Mouse (Mus musculus): ENCODE results near the gene Ccdc85c.

DNA sequence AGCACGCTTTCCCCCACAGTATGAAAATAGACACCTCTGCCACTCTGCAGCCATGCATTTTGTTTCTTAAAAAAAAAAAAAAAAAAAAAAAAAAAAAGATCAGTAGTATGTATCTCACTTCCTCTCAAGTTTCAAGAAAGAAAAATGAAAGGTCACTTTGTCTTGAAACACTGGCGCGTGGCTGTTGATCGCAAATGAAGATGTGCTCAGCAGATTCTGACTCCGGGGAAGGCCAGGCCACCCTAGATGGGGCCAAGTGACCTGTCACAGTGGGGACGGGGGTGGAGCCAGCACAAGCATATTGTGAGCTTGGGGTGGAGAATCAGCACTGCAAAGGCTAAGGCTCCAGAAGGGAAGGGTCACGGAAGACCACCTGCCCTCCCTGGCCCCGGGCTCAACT is 71.3 kb downstream of the Ccdc85c start:
- no peak for TF ChIP-seq EP300 (IDR thresholded peaks at IDR 0.05; ENCODE audit: insufficient read depth, low read depth, low read length)
- TF ChIP-seq CTCF (IDR thresholded peaks at IDR 0.05) = no peak

All from heart, adult 2 months (tissue).